Mouse (Mus musculus): Measurements from ENCODE around the gene Figla.

Gene Figla

DNA sequence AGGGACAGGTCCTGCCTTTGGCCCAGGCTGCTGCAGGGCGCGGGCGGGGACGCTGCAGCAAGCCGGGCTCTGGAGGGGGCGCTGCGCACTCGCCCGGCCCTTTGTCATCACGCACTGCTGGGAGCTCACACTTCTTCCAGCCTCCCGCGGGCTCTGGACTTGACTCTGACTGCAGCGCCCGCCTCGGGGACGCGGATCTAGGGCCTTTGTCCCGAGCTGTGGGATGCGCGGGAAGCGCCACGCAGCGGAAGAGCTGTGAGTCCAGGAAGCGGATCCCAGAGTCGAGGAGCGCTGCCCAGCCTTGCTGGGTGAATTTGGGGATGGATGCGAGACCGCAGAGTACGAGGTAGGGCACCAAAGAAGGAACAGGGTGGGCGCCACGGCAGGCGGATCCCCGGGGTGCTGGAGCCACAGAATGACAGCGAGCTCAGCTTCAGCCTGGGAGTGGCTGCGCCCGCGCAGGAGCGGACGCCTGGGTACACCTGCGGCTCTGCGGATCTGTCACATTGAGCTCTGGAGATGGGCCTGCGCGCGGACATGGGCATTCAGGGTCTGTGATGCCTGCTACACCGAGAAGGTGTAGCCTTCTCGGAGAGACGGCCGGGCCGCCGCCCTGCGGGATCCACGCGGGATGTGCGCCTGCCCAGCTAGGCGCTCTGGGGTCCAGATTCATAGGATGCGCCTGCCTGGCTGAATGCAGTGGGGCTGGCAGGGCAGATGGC lies 12.8 kb downstream of the Figla start, which contains the start of gene Add2:
Gene Add2 (plus strand): TSS at position 81 of the 722 bp plus-strand sequence.
- no peak for DNase-seq (ENCODE audit: low spot score)

DNA sequence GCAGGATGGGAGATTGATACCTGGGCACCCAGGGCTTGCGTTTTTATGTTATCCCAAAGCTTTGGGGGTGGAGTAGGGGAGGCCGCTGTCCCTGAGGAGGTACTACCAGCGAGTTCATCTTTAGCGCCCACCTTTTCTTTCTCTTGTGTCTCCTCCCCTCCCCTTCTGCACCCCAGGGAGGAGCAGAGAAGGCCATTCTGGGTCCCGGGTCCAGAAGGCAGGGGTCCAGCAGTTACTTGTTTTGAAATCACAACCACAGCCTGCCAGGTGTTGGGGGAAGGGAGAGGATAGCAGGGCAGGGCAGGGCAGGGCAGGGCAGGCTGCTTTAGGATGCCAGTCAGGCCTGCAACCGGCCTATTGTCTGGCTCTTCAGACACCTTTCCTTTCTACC lies 13.3 kb downstream of the Figla start:
- no peak for DNase-seq (ENCODE audit: low spot score)

DNA sequence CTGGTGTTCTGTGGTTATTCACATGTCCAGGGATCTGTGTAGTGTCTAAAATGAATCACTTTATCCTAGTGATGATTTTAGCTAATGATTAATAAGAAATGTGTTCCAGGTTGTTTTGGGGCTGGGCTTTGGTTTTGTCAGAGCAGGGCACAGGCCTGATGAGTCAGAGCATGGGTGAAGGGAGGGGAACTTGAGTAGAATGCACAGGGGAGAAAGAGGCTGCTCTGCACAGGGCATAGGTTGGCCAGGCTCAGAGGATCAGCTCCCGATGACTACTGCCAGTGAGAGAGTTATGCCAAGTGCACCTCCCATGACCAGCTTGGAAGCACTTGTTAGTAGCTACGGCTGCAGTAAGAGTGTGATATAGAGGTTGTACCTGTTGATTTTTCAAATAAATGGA lies 15.6 kb downstream of the Figla start:
- DNase-seq (ENCODE audit: low spot score) = no peak

DNA sequence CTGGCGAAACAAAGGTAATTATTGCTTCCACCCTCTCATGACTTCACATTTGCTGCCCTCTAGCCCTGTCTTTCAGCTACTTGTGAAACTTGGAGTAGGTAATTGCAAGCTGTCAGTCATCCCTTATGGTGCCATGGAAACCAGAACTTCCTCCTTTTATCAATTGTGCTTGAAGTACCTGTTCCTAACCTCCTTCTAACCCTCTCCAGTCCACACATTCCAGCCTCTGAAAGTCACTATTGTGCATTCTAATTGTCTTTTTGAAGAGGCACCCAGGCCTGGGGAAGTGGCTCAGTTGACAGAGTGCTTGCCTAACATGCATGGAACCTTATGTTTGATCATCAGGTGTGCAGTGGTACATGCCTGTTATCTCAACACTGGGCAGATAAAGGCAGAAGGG lies 17.7 kb downstream of the Figla start:
- DNase-seq (ENCODE audit: low spot score) = no peak

DNA sequence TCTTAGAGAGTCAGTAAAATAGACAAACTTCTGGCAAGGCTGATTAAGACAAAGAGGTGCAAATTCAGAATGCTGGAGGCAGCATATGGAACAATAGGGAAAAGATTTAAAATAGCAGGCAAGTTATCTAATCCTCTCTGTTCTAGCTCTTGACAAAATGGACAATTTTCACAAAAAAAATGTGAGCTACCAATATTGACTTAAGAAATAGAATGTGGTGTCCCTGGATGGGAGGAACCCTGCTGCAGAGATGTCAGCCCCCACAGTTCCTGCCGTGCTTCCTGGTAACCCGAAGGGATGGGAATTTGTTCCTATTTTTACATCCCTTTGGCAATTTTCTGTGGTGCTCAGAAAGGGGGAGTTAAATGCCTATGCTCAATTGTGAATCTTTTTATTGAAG lies 22.9 kb downstream of the Figla start:
- DNase-seq (ENCODE audit: low spot score) = no peak

DNA sequence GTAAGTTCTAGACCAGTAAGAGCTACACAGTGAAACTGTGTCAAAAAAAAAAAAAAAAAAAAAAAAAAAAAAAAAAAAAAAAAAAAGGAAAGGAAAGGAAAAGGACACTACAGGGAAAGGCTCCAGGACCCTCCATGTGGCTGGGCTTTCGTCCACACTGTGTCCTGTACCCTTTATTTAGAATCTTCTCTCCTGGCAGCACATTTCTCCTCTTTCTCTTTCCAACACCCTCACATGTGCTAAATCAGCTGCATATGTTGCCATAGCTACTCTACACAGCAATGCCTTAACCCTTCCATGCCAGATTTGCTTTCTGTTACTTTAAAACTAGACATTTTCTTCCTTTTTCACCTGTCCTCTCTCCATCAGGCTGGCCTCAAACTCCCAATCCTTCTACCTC lies 24.2 kb downstream of the Figla start:
- no peak for DNase-seq (ENCODE audit: low spot score)

DNA sequence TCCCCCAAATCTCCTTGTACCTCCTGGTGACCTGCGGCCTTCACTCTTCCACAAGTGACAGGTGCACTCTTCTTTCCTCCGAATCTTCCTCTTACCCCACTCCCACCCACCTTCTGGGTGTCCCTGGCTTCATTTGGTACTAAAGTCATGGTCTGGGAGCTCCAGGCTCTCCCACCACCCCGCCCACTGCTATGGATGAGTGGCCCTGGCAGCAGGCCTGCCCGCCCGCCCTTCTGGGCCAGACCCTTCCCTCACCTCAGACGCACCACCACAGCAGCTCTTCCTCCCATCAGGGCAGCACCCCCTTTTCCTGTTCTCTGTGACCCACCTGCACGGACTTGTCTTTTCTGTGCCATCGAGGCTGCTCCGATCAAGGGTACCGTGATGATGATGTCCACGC lies 31.5 kb downstream of the Figla start:
- no peak for DNase-seq (ENCODE audit: low spot score)

DNA sequence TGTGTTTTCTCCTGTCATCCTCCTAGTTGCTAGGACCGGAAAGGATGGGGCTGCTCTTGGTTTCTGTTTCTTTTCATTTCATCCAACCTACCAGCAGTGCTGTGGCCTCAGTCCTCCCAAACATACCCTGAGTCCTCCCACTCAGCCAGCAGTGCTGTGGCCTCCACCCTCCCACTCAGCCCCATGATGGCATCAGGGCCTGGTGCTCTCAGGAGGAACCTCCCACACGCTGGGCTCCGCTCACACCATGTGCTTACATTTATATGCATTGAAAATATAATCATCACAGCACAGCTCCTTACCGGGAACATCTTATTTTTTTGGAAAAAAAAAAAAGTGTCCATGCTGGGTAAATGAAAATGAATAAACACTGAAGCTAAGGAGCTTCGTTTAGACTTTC lies 32.5 kb downstream of the Figla start:
- DNase-seq (ENCODE audit: low spot score) = no peak

DNA sequence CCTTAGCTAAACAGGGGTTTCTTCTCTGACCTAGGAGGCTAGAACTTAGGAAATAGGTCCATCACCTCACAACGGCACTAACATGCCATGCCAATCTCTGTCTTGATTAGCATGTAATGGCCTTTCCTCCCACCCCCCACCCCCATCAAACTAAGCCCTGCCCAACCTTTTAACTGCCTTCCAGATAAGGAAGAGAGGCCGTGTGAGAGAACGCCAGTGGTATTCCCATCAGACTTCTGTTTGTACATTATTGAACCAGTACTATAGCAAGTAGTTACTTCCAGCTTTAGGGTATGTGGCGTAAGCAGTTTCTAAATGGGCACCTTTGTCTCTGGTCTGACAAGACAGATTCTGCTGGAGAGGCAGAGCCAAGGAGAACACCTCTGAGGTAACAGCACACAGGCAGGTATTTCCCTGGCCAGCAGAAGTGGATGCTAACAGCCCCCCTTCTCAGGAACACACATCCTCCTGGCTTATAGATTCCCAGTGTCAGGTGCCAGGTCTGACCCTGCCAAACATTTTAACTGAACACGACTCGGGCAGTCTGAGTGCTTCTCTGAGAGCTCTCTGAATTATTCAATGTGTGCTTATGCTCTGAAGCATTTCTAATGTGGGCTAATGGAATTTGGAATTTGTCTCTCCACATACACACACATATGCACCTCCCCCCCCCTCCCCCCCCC lies 34.8 kb downstream of the Figla start:
- no peak for DNase-seq (ENCODE audit: low spot score)

DNA sequence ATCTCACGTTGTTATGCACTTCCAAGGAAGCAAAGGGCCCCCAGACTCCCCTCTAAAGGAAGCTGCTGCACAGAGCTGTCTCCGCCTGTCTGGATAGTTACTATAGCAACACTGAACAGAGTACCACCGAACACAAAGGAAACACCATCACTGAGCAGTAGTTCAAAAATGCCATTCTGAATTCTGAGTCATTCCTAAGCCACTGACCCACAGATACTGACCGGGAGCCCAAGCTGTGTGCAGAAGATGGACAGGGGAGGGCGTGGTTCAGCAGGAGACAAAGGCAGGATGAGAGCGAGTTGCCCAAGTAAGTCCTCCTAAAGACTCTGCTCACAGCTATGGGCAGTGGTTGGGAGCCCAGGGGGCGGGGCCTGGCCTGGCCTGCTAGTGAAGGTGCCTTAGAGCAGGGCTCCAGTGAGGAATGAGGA lies 36.1 kb downstream of the Figla start:
- DNase-seq (ENCODE audit: low spot score) = no peak

DNA sequence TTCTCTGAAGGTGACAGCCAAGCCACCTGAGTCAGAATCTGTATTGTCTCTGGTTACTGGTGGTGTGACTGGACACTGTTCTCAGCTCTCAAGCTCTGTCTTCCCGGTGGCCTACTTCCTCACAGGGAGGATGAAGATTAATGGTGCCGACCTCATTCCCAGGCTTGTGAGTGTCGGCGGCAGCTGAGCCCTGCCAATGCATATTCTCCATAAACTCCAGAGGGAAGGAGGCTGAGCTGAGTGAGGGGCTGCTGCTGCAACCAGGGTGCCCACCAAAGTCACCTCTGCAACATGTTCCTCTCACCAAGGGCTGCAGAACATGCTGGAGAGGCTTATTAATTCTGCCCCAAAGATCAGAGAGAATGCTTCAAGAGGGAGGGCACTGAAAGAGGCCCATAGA lies 36.6 kb downstream of the Figla start:
- no peak for DNase-seq (ENCODE audit: low spot score)

DNA sequence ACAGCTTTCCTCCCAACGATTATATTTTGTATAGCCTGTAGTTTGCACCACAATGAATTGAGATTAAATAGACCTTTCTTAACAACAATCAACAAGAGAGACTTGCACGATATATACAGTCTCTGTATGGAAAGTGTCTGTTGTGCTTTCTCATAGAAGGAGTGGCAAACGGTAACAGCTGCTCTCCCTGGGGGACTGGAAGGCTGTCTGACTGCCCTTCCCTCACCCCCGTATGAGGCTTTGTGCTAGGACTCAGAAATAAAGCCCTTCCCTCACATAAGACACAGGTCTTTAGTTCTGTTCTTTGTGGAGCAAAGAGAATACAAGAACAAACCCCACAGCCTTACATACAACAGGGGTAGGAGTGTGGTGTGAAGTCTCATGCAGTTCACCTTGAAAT lies 37.1 kb downstream of the Figla start:
- no peak for DNase-seq (ENCODE audit: low spot score)

DNA sequence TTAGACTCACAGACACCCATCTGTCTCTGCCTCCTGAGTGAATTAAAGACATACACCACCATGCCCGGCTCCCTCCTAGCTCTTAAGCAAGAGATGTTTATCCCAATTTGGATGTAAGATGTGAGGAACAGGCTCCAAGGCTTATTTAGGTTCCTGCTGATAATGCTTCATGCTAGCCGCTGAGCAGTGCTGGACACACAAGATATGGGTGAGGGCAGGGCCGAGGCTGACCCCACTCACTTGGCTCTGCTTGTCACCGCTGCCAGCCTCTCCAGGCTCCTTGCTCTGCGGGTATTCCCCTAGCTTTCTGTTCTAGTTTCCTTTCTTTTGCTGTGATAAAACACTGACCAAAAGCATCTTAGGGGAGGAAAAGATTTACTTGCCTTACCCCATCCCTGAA lies 37.6 kb downstream of the Figla start:
- no peak for DNase-seq (ENCODE audit: low spot score)

DNA sequence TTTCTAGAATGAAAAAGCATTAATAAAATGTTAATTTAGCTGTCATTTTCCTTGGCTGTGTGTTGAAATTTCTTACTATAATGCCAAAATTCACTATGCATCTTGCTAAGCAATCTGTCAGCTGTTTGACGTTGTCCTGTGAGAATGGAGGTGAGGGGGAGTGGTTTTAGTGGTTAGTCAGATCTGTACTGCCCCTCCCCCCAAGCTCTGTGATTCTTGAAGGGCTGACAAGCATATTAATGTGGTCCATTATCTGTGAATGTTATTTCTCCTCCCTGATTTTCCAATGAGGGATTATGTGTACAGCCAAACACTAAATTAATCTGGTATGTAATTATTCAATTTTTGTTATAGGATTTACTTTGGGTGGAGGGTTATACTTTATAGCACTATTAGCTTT lies 42.5 kb downstream of the Figla start:
- no peak for DNase-seq (ENCODE audit: low spot score)

DNA sequence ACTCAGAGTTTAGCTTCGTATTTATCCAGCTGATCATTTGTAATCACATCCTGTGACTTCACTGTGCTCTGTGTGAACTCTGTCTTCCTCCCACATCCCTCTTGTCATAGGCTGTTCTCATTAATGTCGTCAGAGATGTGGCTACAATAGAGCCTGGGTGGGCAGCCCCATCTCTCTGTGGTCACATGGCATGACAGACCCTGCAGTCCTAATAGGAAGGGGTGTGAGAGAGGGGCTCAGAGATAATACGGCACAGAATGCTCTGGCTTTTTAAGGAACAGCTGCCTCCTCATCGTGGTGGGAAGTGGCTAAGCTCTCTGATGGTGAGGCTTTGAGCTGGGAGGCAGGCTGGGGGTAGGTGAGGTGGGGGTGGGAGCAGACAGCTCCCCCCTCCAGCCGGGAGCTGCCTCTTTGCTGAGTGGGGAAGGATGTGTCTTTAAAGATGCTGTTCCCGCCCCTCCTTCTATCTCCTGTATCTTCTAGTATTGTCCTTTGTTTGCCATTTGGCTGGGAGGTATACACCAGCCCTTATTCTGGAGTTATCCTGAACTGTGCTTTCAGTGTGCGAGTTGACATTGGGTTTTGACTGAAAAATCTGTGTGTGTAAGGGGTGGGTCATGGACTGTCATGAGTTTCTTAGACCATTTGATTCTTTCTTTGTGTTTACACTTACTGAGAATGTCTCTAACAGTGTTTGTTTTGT lies 43.3 kb downstream of the Figla start:
- no peak for DNase-seq (ENCODE audit: low spot score)

DNA sequence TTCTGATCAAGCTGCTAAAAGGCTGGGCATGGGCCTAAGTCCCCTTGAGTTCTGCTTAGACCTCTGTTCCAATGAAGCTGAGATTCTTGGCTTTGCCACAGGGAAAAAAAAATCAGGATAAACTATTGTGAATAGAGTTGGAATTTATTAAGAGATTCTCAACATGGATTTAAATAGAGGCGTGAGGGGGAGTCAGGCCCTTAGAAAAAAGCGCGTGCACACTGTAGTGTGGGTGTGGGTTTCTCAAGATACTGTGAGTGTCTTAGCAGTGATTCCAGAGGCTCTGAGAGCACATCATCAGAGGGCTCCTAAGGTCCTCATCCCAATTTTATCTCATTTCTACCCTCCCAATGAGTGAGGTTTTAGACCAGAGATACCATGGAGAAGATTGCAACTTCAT lies 44.2 kb downstream of the Figla start:
- DNase-seq (ENCODE audit: low spot score) = no peak

DNA sequence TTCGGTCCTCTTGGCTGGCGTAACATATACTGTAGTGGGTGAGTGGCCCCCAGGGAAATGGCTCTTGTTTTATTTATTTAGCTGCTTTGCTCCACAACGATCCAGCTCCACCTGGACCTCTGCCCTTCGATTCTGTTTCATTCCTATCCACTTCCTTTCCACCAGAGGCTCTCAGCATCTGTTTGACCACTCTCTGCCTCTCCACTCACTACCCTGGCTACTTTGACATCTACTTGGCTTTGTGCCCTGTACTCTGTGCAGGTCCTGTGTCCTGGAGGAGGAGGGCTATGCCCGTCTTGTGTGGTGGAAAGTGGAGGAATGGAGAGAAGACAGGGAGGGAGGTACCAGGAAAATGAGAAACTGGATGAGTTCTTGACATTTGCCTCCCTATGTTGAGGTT lies 46.3 kb downstream of the Figla start:
- no peak for DNase-seq (ENCODE audit: low spot score)

DNA sequence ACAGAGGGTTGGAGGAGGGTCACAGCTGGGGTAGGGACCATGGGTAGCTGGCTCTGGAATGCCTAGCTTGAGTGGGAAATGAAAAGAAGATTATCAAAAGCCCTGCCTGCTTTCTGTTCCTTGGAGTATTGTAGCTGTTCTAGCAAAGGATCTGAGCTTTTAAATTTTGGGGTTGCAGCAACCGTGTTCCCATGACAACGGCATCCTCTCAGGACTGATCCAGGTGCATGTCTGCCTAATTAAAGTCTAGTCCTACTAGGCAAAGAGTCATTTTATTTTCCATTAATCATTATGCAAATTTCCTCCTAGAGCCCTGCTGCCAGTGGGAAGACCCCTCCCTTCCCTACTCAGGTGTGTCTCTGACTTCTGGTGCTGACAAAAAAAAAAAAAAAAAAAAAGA lies 46.7 kb downstream of the Figla start:
- DNase-seq (ENCODE audit: low spot score) = no peak

DNA sequence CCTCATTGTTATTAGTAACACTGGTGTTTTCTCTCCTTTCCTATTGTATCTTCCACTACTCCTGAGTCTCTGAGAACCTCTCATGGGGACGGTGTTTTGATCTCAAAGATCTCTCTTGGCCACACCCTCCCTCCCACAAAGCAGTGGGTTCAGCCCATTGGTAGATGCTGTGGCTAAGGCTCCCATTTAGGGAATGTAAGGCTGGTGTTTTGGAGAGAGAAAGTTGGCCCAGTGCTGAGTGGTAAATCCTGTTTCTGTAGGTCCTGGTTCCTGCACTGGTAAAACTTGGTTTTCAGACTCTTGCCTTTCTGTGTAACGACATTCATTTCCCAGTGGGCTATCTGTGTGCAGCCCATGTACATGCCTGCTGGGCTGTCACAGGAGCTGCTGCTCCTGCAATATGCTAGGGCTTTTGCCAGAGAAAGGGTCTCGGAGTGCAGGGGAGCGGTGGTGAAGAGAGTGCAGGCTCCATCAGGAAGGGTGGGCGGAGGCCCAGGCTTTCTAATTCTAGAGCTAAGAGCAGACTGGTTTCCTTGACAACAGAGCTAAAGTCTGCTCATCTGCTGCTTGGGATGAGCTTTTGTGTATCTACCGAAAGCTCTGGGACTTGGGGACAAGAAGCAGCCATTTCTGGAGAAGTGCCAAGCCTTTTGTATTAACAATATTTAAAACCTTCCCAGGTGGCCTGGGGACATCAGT lies 48.5 kb downstream of the Figla start:
- no peak for DNase-seq (ENCODE audit: low spot score)

DNA sequence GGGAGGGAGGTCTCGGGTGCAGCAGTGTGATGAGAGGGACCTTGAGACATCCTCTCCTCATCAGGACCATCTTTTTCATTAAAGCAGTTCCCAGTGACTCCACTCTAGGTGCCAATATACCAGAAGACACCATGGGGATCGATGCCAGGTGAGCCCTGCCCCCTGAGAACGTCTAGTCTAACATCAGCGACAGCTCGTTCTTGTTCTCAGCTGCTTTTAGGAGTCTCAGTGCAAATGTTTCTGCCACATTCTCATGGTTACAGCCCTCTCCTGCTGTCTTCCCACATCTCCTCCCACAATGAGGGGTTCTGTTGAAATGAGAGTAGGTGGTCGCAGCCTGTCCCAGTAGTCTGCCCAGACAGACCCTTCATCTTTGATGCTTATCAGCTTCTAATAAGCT lies 50.8 kb downstream of the Figla start:
- DNase-seq (ENCODE audit: low spot score) = no peak

DNA sequence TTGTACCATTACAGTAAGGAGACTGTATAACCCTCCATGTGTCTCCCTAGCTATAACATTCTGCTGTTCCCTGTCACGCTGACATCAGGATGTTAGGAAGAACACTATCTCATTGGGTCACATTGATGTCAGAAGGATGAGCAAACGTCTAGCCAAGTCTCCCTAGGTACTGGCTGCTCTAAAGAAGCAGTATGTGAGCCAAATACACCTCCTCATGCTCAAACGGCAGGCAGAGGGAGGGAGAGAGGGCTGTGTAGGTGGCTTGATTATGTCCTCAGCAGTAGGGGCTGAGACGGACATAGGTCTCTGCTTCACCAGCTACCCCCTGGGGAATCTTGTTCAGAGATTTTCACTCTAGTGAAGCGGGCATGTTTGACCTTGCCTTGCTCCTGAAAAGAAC lies 51.2 kb downstream of the Figla start:
- no peak for DNase-seq (ENCODE audit: low spot score)

DNA sequence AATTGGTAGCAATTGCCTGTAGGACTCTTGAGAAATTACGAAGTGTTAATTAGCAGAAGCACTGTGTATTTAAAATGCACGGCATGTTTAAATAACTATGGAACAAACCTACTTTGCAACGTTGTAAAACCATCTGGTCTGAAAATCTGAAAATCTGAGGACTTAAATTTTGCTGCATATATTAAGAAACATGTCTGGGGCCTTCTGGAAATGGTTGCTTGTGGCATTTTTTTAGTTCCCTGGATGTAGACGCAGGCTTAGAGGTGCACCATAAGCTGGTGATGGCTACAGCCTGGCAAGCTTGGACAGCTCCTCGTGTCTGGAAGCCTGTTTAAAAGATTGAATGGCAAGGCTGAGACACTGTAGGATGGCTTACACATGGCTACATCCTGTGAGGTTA lies 53.0 kb downstream of the Figla start:
- no peak for DNase-seq (ENCODE audit: low spot score)

DNA sequence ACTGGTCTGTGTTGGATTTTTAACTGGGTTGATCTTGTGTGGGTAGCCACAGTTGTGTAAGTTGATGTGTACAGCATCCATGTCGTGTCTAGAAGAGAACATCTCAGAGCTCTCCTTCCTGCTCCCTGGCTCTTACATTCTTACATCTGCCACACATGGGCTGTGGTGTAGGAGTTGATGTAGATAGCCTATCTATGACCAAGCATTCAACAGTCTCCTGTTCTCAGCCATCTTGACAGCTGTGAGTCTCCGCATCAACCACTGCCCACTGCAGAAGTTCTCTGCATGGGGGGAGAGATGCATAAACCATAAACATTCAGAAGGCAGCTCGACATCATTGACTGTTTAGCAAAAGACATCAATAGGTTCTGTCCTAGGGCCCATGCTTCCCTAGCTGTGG lies 53.9 kb downstream of the Figla start:
- DNase-seq (ENCODE audit: low spot score) = no peak

All from urinary bladder, postnatal 10 days (tissue).